Mouse (Mus musculus) fibroblast of lung, adult 2 months (primary cell): ENCODE measurements around the gene Atp1b1.

ENCODE experiments used
- DNase-seq: peaks from one replicate; pipeline ENCODE4 v3.0.0-alpha.2; 2011; ENCODE audit warnings: low read depth

Gene Atp1b1

DNA sequence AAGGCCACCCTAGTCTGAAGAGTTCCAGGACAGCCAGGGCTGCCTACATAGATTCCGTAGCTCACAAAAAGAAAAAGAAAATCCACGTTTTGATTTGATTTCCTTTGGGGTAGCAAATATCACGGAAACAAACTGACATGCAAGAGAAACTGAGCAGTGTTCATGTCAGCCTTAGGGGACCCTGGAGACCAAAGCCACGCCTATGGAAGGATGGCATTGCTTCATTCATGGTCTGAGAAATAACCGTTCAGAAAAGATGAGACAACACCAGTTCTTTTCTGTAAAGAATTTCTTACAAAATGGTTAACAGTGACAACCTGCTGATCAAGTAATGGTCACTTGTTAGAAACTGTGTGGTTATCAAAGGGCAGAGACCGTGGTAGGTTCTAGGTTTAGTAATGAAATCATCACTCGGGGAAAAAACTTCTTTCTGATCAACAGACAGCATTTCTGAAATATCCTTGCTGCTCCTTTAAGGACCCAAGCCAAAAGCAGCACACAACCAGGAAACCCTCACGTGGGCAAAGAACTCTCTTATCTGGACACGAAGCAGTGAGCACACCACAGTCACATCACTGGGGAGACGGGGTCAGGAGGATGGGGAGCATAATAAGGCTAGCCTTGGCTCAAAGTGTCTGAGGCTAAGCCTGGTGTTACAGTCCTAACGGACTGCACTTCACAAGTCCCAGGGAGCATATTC is 17.3 kb downstream of the Atp1b1 start:
- DNase-seq: no peak

DNA sequence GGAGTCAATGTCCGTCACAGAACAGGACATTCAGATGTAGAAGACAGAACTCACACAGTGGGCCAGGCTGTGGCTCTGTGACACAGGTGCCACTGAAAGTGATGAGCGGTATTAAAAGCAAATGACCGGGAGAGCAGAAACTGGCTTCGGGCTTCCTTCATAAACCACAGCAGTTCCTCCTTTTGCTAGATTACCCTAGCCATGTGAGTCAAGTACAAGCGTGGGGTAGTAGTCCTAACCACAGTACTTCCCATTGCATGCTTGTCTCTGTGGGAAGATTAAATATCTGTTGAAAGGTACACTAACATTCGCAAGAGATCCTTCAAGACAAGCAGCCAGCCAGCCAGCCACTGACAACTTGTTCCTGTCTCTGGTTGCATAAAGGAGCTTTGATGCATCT is 17.9 kb downstream of the Atp1b1 start:
- DNase-seq: no peak

DNA sequence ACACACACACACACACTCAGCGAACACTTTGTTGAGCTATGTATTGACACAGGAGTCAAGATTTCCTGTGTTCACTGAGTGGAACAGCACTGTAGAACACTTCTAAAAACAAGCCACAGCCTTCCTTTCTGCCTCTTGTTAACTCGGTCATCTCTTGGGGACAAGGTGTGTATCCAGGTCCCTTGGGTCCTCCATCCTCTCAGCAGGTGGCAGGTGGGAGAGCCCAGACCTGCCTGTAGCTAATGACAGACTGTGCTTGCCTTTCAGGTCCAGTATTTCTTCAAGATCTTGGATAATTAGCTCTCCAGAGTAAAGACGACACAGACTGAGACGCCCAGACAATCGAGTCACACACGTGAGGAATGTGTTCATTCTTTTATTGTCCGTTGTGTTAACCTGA is 21.4 kb downstream of the Atp1b1 start:
- DNase-seq: no peak

DNA sequence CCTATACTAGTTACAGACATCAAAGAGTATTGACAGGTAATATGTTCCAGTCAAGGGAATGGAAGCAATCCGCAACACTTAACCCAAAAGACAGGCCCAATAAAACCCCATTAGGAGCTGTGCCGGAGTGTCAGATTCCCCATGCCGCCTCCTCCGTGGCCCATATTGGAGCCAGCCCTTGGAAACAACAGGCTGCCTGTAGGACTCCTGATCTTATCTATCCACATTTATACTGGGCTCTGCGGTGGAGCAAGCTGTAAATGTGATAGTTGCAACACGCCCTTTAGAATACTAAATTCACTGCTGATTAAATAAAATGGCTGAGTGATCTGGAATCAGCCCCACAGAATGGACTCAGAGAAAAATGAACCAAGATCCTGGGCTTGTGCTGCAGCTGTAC is 24.1 kb downstream of the Atp1b1 start:
- DNase-seq: no peak

DNA sequence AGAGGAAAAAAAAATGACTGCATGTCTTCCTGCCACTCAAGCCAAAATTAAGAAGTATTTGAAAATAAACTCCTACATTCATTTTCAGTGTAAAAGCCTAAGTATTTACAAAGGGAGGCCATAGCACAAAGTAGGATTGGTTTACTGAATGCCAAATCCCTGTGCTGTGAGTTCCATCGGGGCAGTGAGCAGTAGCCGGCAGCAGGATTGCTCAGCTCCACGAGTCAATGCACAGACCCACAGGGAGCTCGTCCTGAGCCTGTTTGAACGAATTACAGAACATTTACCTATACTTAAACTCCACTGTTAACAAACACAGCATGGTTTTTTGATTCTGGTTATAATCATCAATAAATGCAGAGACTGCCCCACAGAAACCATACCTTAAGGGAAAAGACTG is 25.5 kb downstream of the Atp1b1 start:
- no peak for DNase-seq

GRCm38 (mm10) chr1:164428644-164429043 is 29.5 kb downstream of the Atp1b1 start:
- no peak for DNase-seq

- no peak for DNase-seq
Measured at GRCm38 (mm10) chr1:164427777-164428176, 30.4 kb downstream of the Atp1b1 start.

DNA sequence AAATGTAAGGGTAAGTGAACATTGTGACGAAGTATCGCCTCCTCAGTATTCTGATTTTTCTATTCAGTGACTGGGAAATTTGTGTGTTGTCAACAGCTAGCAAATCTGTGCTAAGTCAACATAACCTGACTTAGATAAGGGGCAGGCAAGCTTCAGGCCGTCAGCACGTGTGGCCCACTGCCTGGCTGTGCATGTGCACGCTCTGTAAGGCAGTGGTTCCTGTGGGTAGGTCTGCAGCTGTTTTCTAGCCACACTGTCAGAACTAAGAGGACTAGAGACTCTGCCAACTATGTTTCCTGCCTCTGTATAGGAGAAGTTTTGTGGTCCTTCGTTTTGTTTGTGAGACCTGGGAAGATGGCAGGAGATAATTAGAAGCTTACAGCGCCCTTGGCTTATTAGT is 31.9 kb downstream of the Atp1b1 start:
- DNase-seq: no peak

DNA sequence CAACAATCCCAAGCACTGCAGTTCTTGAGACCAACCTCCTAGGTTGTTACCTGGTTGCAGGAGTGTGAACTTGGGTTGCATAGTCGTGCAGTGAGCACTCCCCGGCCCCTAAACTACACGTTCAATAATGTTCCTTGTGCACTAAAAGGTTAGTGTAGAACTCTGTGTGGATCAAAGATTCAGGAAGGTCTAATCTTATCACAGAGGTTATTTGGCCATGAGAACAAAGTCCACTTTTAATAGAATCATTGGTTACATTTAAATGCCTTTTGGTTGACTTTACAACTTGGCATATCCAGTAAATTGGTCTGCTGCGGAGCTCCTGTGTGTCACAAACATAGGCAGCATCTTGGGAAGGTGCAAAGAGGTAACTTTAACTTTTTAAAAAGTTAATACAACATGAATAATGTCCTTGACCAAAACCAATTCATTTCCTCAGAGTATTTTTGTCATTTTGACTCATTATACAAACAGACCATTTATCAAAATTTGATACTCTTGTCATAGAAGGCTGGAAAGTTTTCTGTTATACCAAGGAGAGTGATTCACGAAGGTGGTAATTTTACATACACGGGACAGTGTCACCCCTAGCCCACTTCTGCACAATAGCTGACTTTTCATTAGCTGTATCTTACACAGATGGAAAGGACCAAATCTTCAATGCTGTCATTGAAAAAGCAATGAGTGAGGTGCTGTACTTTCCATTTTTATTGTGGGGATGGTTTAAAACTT is 37.4 kb downstream of the Atp1b1 start:
- no peak for DNase-seq

DNA sequence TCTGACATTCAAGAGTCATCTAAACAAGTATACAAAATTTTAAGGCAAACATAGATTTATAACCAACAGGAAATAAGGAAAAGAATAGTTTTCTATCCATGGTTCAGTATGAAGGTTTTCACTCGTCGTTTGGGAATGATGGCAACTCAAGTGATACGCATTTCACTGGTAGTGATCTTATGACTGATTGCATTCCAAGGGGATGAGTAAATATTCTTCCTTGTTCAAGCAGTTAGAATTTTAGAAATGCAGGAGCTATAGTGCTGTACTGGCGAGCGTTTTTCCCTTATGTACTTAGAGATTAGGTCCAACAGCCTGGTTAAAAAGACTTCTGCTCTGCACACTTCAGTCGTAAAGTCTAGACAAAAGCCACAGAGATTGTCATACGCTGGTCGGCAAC is 38.8 kb downstream of the Atp1b1 start:
- no peak for DNase-seq

- no peak for DNase-seq
Measured at GRCm38 (mm10) chr1:164418320-164418719, 39.8 kb downstream of the Atp1b1 start.

DNA sequence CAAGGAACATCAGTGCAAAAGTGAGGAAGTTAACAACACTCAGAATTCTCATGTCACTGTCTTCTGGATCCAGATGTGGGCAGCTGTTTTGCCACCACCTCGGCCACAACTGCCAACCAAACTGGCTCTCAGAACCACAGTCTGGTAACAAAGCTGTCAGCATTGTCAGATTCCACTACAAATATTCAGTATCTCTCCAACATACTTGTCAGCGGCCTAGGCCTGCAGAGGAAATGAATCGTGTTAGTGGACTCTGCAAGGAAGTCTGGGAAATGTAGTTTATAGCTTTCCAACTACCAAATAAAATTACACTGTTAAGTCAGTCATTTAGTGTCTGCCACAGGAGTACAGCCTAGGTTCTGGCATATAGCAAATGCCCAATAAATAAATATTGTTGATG is 40.6 kb downstream of the Atp1b1 start:
- DNase-seq: no peak

GRCm38 (mm10) chr1:164416692-164417394 is 41.3 kb downstream of the Atp1b1 start:
- DNase-seq: no peak

GRCm38 (mm10) chr1:164415347-164415751 is 42.8 kb downstream of the Atp1b1 start:
- no peak for DNase-seq

DNA sequence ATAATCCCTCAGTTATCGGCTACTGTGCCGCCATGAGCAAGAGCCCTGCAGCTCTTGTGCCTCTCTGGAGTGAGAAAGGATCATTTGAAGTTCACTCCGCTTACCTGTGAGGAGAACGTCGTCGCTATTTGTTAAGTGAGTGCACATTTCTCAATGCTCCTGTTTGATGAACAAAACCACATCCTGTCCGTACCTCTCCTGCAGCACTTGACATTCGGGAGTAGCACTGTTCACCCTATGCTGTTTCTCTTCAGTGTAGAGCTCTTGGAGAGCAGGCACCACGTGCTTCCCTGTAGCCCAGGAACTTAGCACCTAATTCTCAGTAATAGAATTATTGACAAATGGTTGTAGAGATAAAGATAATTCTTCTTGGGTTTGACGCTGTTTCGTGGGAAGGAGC is 44.5 kb downstream of the Atp1b1 start:
- no peak for DNase-seq

- no peak for DNase-seq
Measured at GRCm38 (mm10) chr1:164412906-164413305, 45.2 kb downstream of the Atp1b1 start.

DNA sequence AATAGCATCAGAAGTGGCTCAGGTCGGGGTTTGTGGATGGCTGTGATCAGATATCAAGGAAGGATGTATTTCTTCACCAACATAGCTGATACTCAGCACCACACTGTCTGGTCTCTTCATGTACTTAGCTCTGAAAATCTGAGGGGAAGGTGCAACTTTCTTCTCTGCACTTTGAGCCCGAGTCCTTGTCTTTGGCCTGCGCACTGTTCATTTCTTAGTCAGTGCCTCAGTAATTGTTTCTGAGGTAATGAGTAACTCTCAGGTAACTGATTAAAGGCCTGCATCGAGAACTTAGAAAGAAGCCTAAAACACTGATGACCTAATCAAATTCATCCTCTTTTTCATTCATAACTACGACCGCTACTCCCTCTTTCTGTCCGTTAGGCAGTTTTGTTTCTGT is 46.8 kb downstream of the Atp1b1 start:
- no peak for DNase-seq

GRCm38 (mm10) chr1:164408655-164409054 is 49.5 kb downstream of the Atp1b1 start:
- DNase-seq: no peak

- no peak for DNase-seq
Measured at GRCm38 (mm10) chr1:164406506-164406905, 51.6 kb downstream of the Atp1b1 start.

GRCm38 (mm10) chr1:164405385-164405802 is 52.8 kb downstream of the Atp1b1 start:
- no peak for DNase-seq

GRCm38 (mm10) chr1:164399578-164399977 is 58.6 kb downstream of the Atp1b1 start:
- no peak for DNase-seq

GRCm38 (mm10) chr1:164397672-164398071 is 60.5 kb downstream of the Atp1b1 start:
- DNase-seq: no peak

DNA sequence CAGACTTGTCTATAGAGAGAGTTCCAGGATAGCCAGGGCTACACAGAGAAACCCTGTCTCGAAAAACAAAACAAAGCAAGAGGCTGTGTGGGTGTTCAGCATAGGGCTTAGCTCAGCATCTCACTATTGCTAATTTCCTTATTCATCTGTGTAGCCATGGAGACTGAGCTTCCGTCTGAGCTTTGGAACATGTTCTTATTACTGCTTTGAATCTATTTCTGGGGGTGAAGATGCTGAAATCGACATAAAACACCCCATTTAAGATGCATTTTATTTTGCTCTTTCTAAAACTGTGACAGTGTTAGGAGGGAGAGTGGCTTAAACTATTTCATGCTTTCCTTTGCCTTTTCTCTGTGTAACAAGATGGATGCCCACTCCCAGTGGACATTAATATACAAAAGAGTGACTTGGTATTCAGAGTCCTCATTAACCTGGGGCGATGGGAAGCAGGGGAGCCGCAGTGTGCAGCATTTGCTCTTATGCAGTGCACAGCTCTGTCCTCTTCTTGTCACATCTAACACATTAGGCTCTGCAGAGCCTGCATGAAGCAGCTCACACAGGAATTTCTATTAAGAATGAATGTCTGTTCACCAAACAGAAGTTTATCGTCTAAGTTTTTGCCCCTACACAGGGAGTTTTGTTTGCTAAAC is 62.9 kb downstream of the Atp1b1 start:
- DNase-seq: no peak
